Mouse (Mus musculus) small intestine, adult 2 months (tissue): Measurements from ENCODE around the gene Apol8. TPM values are rescaled to one million over a fixed set of nuclear protein-coding genes. Genes with fewer than 3 reads are reported as not detected.

Experiments
- H3K27ac ChIP-seq: fragments of 200-500 bp; 2 replicates; pipeline ENCODE4 v1.5.1; 2012; ENCODE audit warnings: low read depth, low read length, control low read depth, inconsistent platforms; ENCODE audit not compliant: insufficient read depth
- H3K27me3 ChIP-seq: fragments of 200-500 bp; 2 replicates; pipeline ENCODE4 v1.6.1; 2012; ENCODE audit warnings: mild to moderate bottlenecking, moderate library complexity, low read length, inconsistent platforms; ENCODE audit not compliant: control insufficient read depth, insufficient read depth
- H3K36me3 ChIP-seq: fragments of 200-500 bp; 2 replicates; pipeline ENCODE4 v1.6.1; 2012; ENCODE audit warnings: mild to moderate bottlenecking, low read length, control low read depth, inconsistent platforms; ENCODE audit not compliant: control insufficient read depth, insufficient read depth
- H3K4me1 ChIP-seq: fragments of 200-500 bp; 2 replicates; pipeline ENCODE4 v1.6.1; 2012; ENCODE audit warnings: low read length, inconsistent platforms, mixed read lengths; ENCODE audit not compliant: control insufficient read depth, insufficient read depth, insufficient read length
- H3K4me3 ChIP-seq: fragments of 200-500 bp; 2 replicates; pipeline ENCODE4 v1.5.1; 2012; ENCODE audit warnings: low read depth, mild to moderate bottlenecking, control low read depth, inconsistent platforms, low read length, moderate library complexity
- CTCF ChIP-seq: fragments of 200-500 bp; IDR thresholded peaks from 2 replicates; pipeline ENCODE4 v1.5.1; 2012; ENCODE audit warnings: low read depth, mild to moderate bottlenecking, control low read depth, inconsistent platforms, low read length, moderate library complexity, mixed read lengths; ENCODE audit not compliant: insufficient replicate concordance, insufficient read length; ENCODE audit errors: extremely low read depth
- POLR2A ChIP-seq: fragments of 200-500 bp; IDR thresholded peaks from 2 replicates; pipeline ENCODE4 v1.6.1; 2012; ENCODE audit warnings: low read depth, mild to moderate bottlenecking, control low read depth, inconsistent platforms, low read length, moderate library complexity
- WGBS: fragments of 180-500 bp; shearing (Covaris S2); methylation state at CpG from one replicate; pipeline ENCODE4 v1.1.7; 2018; 5-methylcytosine and 5-hydroxymethylcytosine counted together
- polyA plus RNA-seq: library from polyadenylated mRNA; depleted of rRNA; stranded (reverse); fragments of >200 nt; gene quantifications from 2 replicates; pipeline ENCODE4 v1.2.3, GENCODE M21; 2012

Gene Apol8
- polyA plus RNA-seq, 1 experiment = 0.10 TPM

GRCm38 (mm10) chr15:77794138-77794907 is 37.5 kb upstream of the Apol8 start:
- peaks cover 85% of the 10 kb centered on the region for H3K36me3 ChIP-seq
- H3K4me1 ChIP-seq = peaks cover 32% of the 10 kb centered on the region
- no peak overlapping the region for H3K4me3 ChIP-seq
- 75% methylated on average over 13 of the region's 13 CpGs for WGBS
- TF ChIP-seq POLR2A (no peak), CTCF (no peak)
- H3K27ac ChIP-seq = peak overlapping the region; percentile 39; the same call in 1 of the 2 replicates
- H3K27me3 ChIP-seq = no peaks in the 10 kb centered on the region

- peak overlapping the region; percentile 63 for H3K27ac ChIP-seq
- WGBS = 31% methylated on average over 7 of the region's 7 CpGs
- TF ChIP-seq CTCF = no peak
- TF ChIP-seq POLR2A = no peak
These were observed 36.8 kb upstream of the Apol8 start for GRCm38 (mm10) chr15:77793554-77793953.

GRCm38 (mm10) chr15:77793094-77793493 is 36.3 kb upstream of the Apol8 start:
- H3K36me3 ChIP-seq = peaks cover 90% of the 10 kb centered on the region
- H3K27me3 ChIP-seq = no peaks in the 10 kb centered on the region
- 30% methylated on average over 4 of the region's 4 CpGs for WGBS
- TF ChIP-seq CTCF (no peak), POLR2A (no peak)
- peak overlapping the region; percentile 63 for H3K27ac ChIP-seq
- H3K4me1 ChIP-seq = peaks cover 23% of the 10 kb centered on the region
- no peak overlapping the region for H3K4me3 ChIP-seq

More at GRCm38 (mm10) chr15:77793554-77793953, 36.8 kb upstream of the Apol8 start:
- Histone ChIP-seq H3K4me1 (peaks cover 25% of the 10 kb centered on the region), H3K4me3 (no peak overlapping the region), H3K27me3 (no peaks in the 10 kb centered on the region), H3K36me3 (peaks cover 88% of the 10 kb centered on the region)

- Histone ChIP-seq H3K27ac (no peak overlapping the region), H3K4me3 (no peak overlapping the region), H3K36me3 (peaks cover 93% of the 10 kb centered on the region), H3K4me1 (peaks cover 15% of the 10 kb centered on the region), H3K27me3 (no peaks in the 10 kb centered on the region)
- TF ChIP-seq CTCF = no peak
- TF ChIP-seq POLR2A = no peak
- 50% methylated on average over 9 of the region's 9 CpGs for WGBS
These were observed 35.3 kb upstream of the Apol8 start for GRCm38 (mm10) chr15:77792056-77792455.

- TF ChIP-seq CTCF = no peak
- TF ChIP-seq POLR2A = no peak
- Histone ChIP-seq H3K4me3 (no peak overlapping the region), H3K4me1 (peaks cover 13% of the 10 kb centered on the region), H3K36me3 (peaks cover 94% of the 10 kb centered on the region), H3K27ac (no peak overlapping the region), H3K27me3 (no peaks in the 10 kb centered on the region)
- WGBS = 94% methylated on average over 21 of the region's 21 CpGs
These were observed 34.0 kb upstream of the Apol8 start for GRCm38 (mm10) chr15:77790656-77791405.

GRCm38 (mm10) chr15:77789186-77789585 is 32.4 kb upstream of the Apol8 start:
- Histone ChIP-seq H3K27me3 (no peaks in the 10 kb centered on the region), H3K27ac (no peak overlapping the region), H3K36me3 (peaks cover 96% of the 10 kb centered on the region), H3K4me3 (no peak overlapping the region), H3K4me1 (peaks cover 9% of the 10 kb centered on the region)
- 77% methylated on average over 3 of the region's 3 CpGs for WGBS
- TF ChIP-seq CTCF = no peak
- TF ChIP-seq POLR2A = no peak

- H3K36me3 ChIP-seq = peaks cover 96% of the 10 kb centered on the region
These were observed 31.6 kb upstream of the Apol8 start for GRCm38 (mm10) chr15:77788356-77788755.

More at GRCm38 (mm10) chr15:77788356-77788755, 31.6 kb upstream of the Apol8 start:
- Histone ChIP-seq H3K27ac (no peak overlapping the region; the same call in 1 of the 2 replicates), H3K27me3 (no peaks in the 10 kb centered on the region), H3K4me3 (no peak overlapping the region), H3K4me1 (peaks cover 5% of the 10 kb centered on the region)
- 69% methylated on average over 6 of the region's 6 CpGs for WGBS
- TF ChIP-seq CTCF (no peak), POLR2A (no peak)
